10 mouse cellular contexts compared by ENCODE assay signal in the genomic region with DNA sequence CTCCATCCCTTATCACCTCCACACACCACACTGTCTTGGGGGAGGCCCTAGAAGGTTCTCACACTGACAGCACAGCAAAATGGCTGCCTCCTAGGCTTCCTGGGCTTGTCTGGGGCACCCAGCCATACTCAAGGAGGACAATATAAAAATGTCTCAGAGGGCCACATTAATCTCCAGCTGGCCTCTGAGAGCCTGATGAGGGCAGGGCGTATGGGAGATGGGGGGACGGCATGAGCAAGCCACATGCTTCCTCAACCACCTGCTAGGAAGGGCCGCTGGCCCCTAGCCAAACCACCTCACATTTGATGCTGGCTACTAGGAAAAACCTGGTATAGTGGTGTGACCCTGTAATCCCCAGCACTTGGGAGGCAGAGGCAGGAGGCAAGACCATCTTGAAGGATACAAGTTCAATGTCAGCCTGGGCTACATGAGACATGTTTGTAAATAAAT. TPM values are rescaled to one million over a fixed set of nuclear protein-coding genes. Genes with fewer than 3 reads are reported as not detected.
A peak's percentile ranks its signal among the peaks of the same experiment; 100 is the strongest.
DNase-seq lines count a peak whose midpoint lies in the region; ATAC-seq and TF ChIP-seq lines count a peak whose summit lies in the region.
"Had no signal": no experiment of that assay in that cellular context is flagged by ENCODE, and none has a peak within 500 bp of the region (broad histone marks: within the 10 kb centered on the region; RNA-seq: fewer than 3 reads in every experiment).

No protein-coding gene starts in this region.

- no peak for ATAC-seq in CD4-positive, CD25-positive, alpha-beta regulatory T cell, adult 4 months

- peaks cover 34% of the 10 kb centered on the region for H3K4me1 ChIP-seq in cortical plate, adult 2 months (ENCODE audit: control insufficient read depth, insufficient read depth, low read length)

- TF ChIP-seq CTCF in cortical plate, adult 2 months (IDR thresholded peaks at IDR 0.05; ENCODE audit: extremely low read depth, insufficient read depth, low read length): no peak

- H3K36me3 ChIP-seq in macrophage (ENCODE audit: inconsistent target): peaks cover 2% of the 10 kb centered on the region; the same call in 1 of the 2 replicates
- H3K36me3 ChIP-seq: lung, embryonic 15.5 days had no signal

- no peak for TF ChIP-seq POLR2A in cortical plate, adult 2 months (IDR thresholded peaks at IDR 0.05; ENCODE audit: extremely low read depth, insufficient read depth, low read length)

- H3K79me2 ChIP-seq in macrophage (ENCODE audit: inconsistent target): peaks cover 96% of the 10 kb centered on the region

- 21% methylated on average over 3 of the region's 3 CpGs for WGBS in macrophage (ENCODE audit: missing documents)

- peak overlapping the region; percentile 94; the same call in 1 of the 2 replicates for H3K27ac ChIP-seq in cortical plate, adult 2 months (ENCODE audit: insufficient read depth, low read length)
- peak overlapping the region; percentile 91 for H3K27ac ChIP-seq in macrophage

- H3K4me3 ChIP-seq in cortical plate, adult 2 months (ENCODE audit: insufficient read depth, low read length): no peak overlapping the region
- H3K4me3 ChIP-seq in macrophage (ENCODE audit: inconsistent target): peak overlapping the region; percentile 36

- peak; percentile 36 for DNase-seq in CD4-positive, CD25-positive, alpha-beta regulatory T cell, adult 2 months (ENCODE audit: low read depth, low spot score)
- DNase-seq in kidney, postnatal 25 days: peak; percentile 28 to 41
- no peak for DNase-seq in kidney, adult 8-10 months
- no peak for DNase-seq in adrenal gland, adult 8-10 months
- DNase-seq in right cerebral cortex, postnatal 14 days: no peak

RNA-seq across cellular contexts. Expression of a gene that starts 3.3 kb away (rescaled TPM):
- polyA plus RNA-seq in CD4-positive, CD25-positive, alpha-beta regulatory T cell, adult 4 months (2017; shearing (Covaris generic)): under 1 TPM; 0.82 to 0.86 TPM
- polyA plus RNA-seq in cortical plate, adult 2 months (2012; rRNA removed): not detected in 2 replicates
- total RNA-seq in macrophage (2018; cell fraction: chromatin; rRNA removed): under 1 TPM in 4 of 26 experiments, not detected in 22; 0.40 to 0.81 (median 0.55) TPM
- not detected for total RNA-seq in macrophage (2018; cell fraction: cytosol; rRNA removed)
- total RNA-seq in macrophage (2018; cell fraction: nucleus; rRNA removed): under 1 TPM in 3 of 26 experiments, not detected in 23; 0.37 to 0.86 (median 0.42) TPM
- polyA plus RNA-seq in macrophage (2018): 0.09 TPM in 1 of 3 replicates, not detected in the others
- not detected for total RNA-seq in adrenal gland, adult 8-10 months (2022)
- total RNA-seq: heart, postnatal 10 days had no signal

RNA-seq across cellular contexts. Expression of a gene that starts 16.7 kb away (rescaled TPM):
- polyA plus RNA-seq in CD4-positive, CD25-positive, alpha-beta regulatory T cell, adult 4 months (2017; shearing (Covaris generic)): 1 to 10 TPM; 1.9 to 3.1 TPM
- 38.2 and 38.5 TPM in 2 replicates for polyA plus RNA-seq in cortical plate, adult 2 months (2012; rRNA removed)
- total RNA-seq in macrophage (2018; cell fraction: chromatin; rRNA removed): 10 to 100 TPM in 8 of 26 experiments, 1 to 10 TPM in 14, under 1 TPM in 2, not detected in 2; 0.82 to 28.2 (median 8.1) TPM
- total RNA-seq in macrophage (2018; cell fraction: cytosol; rRNA removed): 1 to 10 TPM in 6 of 26 experiments, under 1 TPM in 18, not detected in 2; 0.19 to 1.9 (median 0.79) TPM
- total RNA-seq in macrophage (2018; cell fraction: nucleus; rRNA removed): 10 to 100 TPM in 4 of 26 experiments, 1 to 10 TPM in 19, under 1 TPM in 1, not detected in 2; 0.92 to 18.5 (median 7.9) TPM
- 0.25 to 2.4 TPM (median 1.6 TPM) in 3 replicates for polyA plus RNA-seq in macrophage (2018)
- 10 to 100 TPM in 2 of 4 experiments, 1 to 10 TPM in 2; 7.7 to 13.1 (median 9.1) TPM for total RNA-seq in adrenal gland, adult 8-10 months (2022)

RNA-seq across cellular contexts. Expression of a gene that starts 21.8 kb away (rescaled TPM):
- under 1 TPM in 1 of 2 experiments, not detected in 1; 0.30 TPM for polyA plus RNA-seq in CD4-positive, CD25-positive, alpha-beta regulatory T cell, adult 4 months (2017; shearing (Covaris generic))
- 32.9 and 45.0 TPM in 2 replicates for polyA plus RNA-seq in cortical plate, adult 2 months (2012; rRNA removed)
- total RNA-seq in macrophage (2018; cell fraction: chromatin; rRNA removed): 1 to 10 TPM in 2 of 26 experiments, under 1 TPM in 2, not detected in 22; 0.62 to 1.2 (median 0.89) TPM
- under 1 TPM in 3 of 26 experiments, not detected in 23; 0.05 to 0.19 (median 0.13) TPM for total RNA-seq in macrophage (2018; cell fraction: cytosol; rRNA removed)
- 1 to 10 TPM in 1 of 26 experiments, under 1 TPM in 5, not detected in 20; 0.40 to 1.2 (median 0.51) TPM for total RNA-seq in macrophage (2018; cell fraction: nucleus; rRNA removed)
- polyA plus RNA-seq in macrophage (2018): not detected in 3 replicates
- 1 to 10 TPM; 1.0 to 4.2 (median 2.6) TPM for total RNA-seq in adrenal gland, adult 8-10 months (2022)
- polyA plus RNA-seq: lung, embryonic 15.5 days had no signal

RNA-seq across cellular contexts. Expression of a gene that starts 26.8 kb away (rescaled TPM):
- 100 to 1,000 TPM; 131 to 138 TPM for polyA plus RNA-seq in CD4-positive, CD25-positive, alpha-beta regulatory T cell, adult 4 months (2017; shearing (Covaris generic))
- 550 and 668 TPM in 2 replicates for polyA plus RNA-seq in cortical plate, adult 2 months (2012; rRNA removed)
- total RNA-seq in macrophage (2018; cell fraction: chromatin; rRNA removed): 100 to 1,000 TPM in 24 of 26 experiments, 10 to 100 TPM in 2; 88.6 to 708 (median 387) TPM
- total RNA-seq in macrophage (2018; cell fraction: cytosol; rRNA removed): 100 to 1,000 TPM in 1 of 26 experiments, 10 to 100 TPM in 25; 35.0 to 102 (median 78.6) TPM
- total RNA-seq in macrophage (2018; cell fraction: nucleus; rRNA removed): 100 to 1,000 TPM in 18 of 26 experiments, 10 to 100 TPM in 8; 45.8 to 338 (median 152) TPM
- 81.8 to 163 TPM (median 99.1 TPM) in 3 replicates for polyA plus RNA-seq in macrophage (2018)
- 10 to 100 TPM; 47.7 to 87.4 (median 66.3) TPM for total RNA-seq in adrenal gland, adult 8-10 months (2022)

Comparison
In these comparisons a context has a peak if more than half of its experiments do, and no peak if none do; other contexts are left out.
1. DNase-seq: peak in CD4-positive, CD25-positive, alpha-beta regulatory T cell, adult 2 months (single experiment) and kidney, postnatal 25 days (2 of 2); none in kidney, adult 8-10 months (0 of 2), adrenal gland, adult 8-10 months (single experiment) and right cerebral cortex, postnatal 14 days (single experiment).
2. RNA of a gene that starts 21.8 kb away (polyA plus RNA-seq): 32.9 to 45.0 TPM in cortical plate, adult 2 months; 0.30 TPM in CD4-positive, CD25-positive, alpha-beta regulatory T cell, adult 4 months and not detected in macrophage; every median in the first group is over 10 times any median in the second.